Mouse (Mus musculus) liver, adult 2 months (tissue): Measurements from ENCODE around the gene 1110051M20Rik.

Experiments
- CTCF ChIP-seq: fragments of 200-500 bp; IDR thresholded peaks from 2 replicates; pipeline ENCODE4 v1.5.1; 2011; ENCODE audit warnings: low read depth, low read length, control low read depth
- POLR2A ChIP-seq: fragments of 200-500 bp; IDR thresholded peaks from 2 replicates; pipeline ENCODE4 v1.6.1; 2011; ENCODE audit warnings: low read length, control low read depth; ENCODE audit not compliant: insufficient read depth; ENCODE audit errors: extremely low read depth

- TF ChIP-seq CTCF (no peak), POLR2A (no peak)
Observed at GRCm38 (mm10) chr2:91236601-91237510, 207.6 kb downstream of the 1110051M20Rik start, which contains the start of gene Ddb2.
